Mouse (Mus musculus) forebrain, postnatal 0 days (tissue): ENCODE data around the gene Aco2. TPM values are rescaled to one million over a fixed set of nuclear protein-coding genes. Genes with fewer than 3 reads are reported as not detected.

Source experiments
- ATAC-seq: fragments of 200-750 bp; cut with Nextera tagmentation; 2 replicates; pipeline ENCODE4 v1.8.0; 2017; ENCODE audit warnings: mild to moderate bottlenecking, moderate library complexity
- DNase-seq: peaks from one replicate; pipeline ENCODE4 v3.0.0-alpha.2; 2015
- H3K27ac ChIP-seq: fragments of 300-500 bp; sonication (generic); 2 replicates; pipeline ENCODE4 v1.5.1; 2014; ENCODE audit warnings: low read depth, mild to moderate bottlenecking, antibody characterized with exemption, low read length, moderate library complexity, mixed read lengths
- H3K27me3 ChIP-seq: fragments of 300-500 bp; sonication (generic); 2 replicates; pipeline ENCODE4 v1.6.1; 2014; ENCODE audit warnings: mild to moderate bottlenecking, low read length, mixed read lengths; ENCODE audit not compliant: insufficient read depth
- H3K36me3 ChIP-seq: fragments of 300-500 bp; sonication (generic); 2 replicates; pipeline ENCODE4 v1.6.1; 2014; ENCODE audit warnings: mild to moderate bottlenecking, moderate library complexity; ENCODE audit not compliant: insufficient read depth
- H3K4me1 ChIP-seq: fragments of 300-500 bp; sonication (generic); 2 replicates; pipeline ENCODE4 v1.6.1; 2014; ENCODE audit warnings: antibody characterized with exemption; ENCODE audit not compliant: insufficient read depth
- H3K4me2 ChIP-seq: fragments of 300-500 bp; sonication (generic); 2 replicates; pipeline ENCODE4 v1.6.1; 2014; ENCODE audit warnings: low read depth, mild to moderate bottlenecking, moderate library complexity
- H3K4me3 ChIP-seq: fragments of 300-500 bp; sonication (generic); 2 replicates; pipeline ENCODE4 v1.5.1; 2014; ENCODE audit warnings: low read depth, low read length, mixed read lengths
- H3K9ac ChIP-seq: fragments of 300-500 bp; sonication (generic); 2 replicates; pipeline ENCODE4 v1.6.1; 2014; ENCODE audit warnings: mild to moderate bottlenecking
- H3K9me3 ChIP-seq: fragments of 300-500 bp; sonication (generic); 2 replicates; pipeline ENCODE4 v1.6.1; 2016; ENCODE audit warnings: low read length
- CTCF ChIP-seq: sonication (generic); IDR thresholded peaks from 2 replicates; pipeline ENCODE4 v1.5.1; 2016; ENCODE audit warnings: antibody characterized with exemption, control low read depth, low read depth
- WGBS: fragments of 180-500 bp; shearing (Covaris S2); extraction: QIAGEN DNeasy Blood & Tissue Kit; methylation state at CpG from one replicate; pipeline ENCODE4 v1.1.7; 2014; 5-methylcytosine and 5-hydroxymethylcytosine counted together
- polyA plus RNA-seq: library from polyadenylated mRNA; unstranded; fragments of >200 nt; fragmentation: Nextera tagmentation; extraction: Ambion mirVana; gene quantifications from 2 replicates; pipeline ENCODE4 v1.2.1, GENCODE M21; 2015
- total RNA-seq: library from RNA; depleted of rRNA; stranded (reverse); fragments of >200 nt; gene quantifications from 2 replicates; pipeline ENCODE4 v1.2.3, GENCODE M21; 2014; rRNA removed

Gene Aco2
- total and polyA plus RNA-seq, 2 experiments from 2014 or later, result 251 to 357 TPM

DNA sequence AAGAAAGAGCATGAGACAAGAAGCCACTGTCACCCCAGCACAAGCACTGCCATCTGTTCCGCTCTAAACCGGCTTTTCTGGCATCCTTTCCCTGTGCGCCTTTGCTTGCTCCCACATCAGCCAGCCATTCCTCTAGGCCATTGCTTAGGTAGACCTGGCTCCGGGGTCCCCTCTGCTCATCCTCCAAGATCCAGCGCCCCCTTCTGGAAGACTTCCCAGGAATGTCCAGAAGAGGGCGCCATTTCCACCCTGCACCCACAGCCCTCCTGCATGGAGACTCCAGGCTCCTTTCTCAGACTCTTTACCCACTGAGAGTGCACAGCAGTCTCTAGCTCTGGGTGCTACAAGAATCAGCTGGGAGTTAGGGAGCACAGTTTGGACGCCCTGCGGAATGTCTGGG lies 84.3 kb downstream of the Aco2 start:
- peak; percentile 67 for DNase-seq
- WGBS, result 51% methylated on average over 8 of the region's 8 CpGs
- peak; percentile 92 for TF ChIP-seq CTCF

DNA sequence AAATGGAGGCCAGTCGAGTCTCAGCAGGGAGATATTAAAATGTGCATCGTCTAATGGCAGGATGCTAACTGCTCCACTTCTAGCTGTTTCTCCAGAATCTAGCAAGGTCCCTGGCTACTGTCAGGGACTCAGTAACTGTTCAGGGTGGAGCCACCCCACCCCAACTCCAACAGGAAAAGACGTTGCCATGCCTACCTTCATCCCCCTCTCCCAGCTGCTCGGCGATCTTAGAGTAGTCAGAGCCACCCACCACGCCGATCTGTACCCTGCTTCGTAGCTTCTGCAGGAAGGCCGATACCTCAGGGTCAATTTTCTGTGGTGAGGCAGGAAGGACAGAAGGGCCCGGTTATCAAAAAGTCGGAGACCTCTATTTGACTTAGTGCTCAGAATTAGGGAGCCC lies 85.5 kb downstream of the Aco2 start:
- no peaks in the 10 kb centered on the region for H3K27me3 ChIP-seq
- no peak overlapping the region for H3K9ac ChIP-seq
- no peak overlapping the region for H3K4me3 ChIP-seq
- H3K27ac ChIP-seq, result no peak overlapping the region
- H3K9me3 ChIP-seq, result no peaks in the 10 kb centered on the region
- DNase-seq, result no peak
- no peak for TF ChIP-seq CTCF
- H3K36me3 ChIP-seq, result peaks cover 27% of the 10 kb centered on the region
- 85% methylated on average over 11 of the region's 11 CpGs for WGBS
- ATAC-seq, result no peak
- 0 out of 2 replicates have a peak, but pooled peaks cover 6% of the 10 kb centered on the region for H3K4me1 ChIP-seq
- no peak overlapping the region for H3K4me2 ChIP-seq

More for the DNA sequence above, 84.3 kb downstream of the Aco2 start:
- Histone ChIP-seq H3K4me2 (no peak overlapping the region), H3K27ac (no peak overlapping the region), H3K9ac (no peak overlapping the region), H3K36me3 (peaks cover 38% of the 10 kb centered on the region), H3K4me1 (0 out of 2 replicates have a peak, but pooled peaks cover 6% of the 10 kb centered on the region), H3K4me3 (no peak overlapping the region), H3K27me3 (no peaks in the 10 kb centered on the region), H3K9me3 (no peaks in the 10 kb centered on the region)
- no peak for ATAC-seq

DNA sequence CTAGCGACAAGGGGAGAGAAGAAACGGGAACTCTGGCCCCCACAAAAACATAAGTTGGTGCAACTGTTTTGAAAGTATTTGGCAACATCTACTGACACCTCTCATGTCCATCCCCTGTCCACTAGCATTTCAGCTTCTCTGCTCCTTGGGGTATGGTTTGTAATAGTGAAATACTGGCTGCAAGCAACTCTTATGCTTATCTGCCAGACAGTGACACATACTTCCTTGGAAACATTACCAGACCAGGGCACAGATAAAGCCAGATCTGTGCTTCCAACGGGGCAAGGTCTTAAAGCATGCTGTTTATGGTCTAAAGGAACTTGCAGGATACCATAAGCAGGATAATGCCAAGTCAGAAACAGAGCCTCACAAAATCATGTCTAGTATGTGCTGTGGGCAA lies 86.8 kb downstream of the Aco2 start:
- Histone ChIP-seq H3K9ac (no peak overlapping the region), H3K27me3 (no peaks in the 10 kb centered on the region), H3K27ac (no peak overlapping the region), H3K4me1 (0 out of 2 replicates have a peak, but pooled peaks cover 6% of the 10 kb centered on the region), H3K4me3 (no peak overlapping the region), H3K36me3 (peaks cover 20% of the 10 kb centered on the region), H3K9me3 (no peaks in the 10 kb centered on the region), H3K4me2 (no peak overlapping the region)
- WGBS, result 88% methylated on average over 3 of the region's 3 CpGs
- ATAC-seq (no peak), DNase-seq (no peak)
- no peak for TF ChIP-seq CTCF

DNA sequence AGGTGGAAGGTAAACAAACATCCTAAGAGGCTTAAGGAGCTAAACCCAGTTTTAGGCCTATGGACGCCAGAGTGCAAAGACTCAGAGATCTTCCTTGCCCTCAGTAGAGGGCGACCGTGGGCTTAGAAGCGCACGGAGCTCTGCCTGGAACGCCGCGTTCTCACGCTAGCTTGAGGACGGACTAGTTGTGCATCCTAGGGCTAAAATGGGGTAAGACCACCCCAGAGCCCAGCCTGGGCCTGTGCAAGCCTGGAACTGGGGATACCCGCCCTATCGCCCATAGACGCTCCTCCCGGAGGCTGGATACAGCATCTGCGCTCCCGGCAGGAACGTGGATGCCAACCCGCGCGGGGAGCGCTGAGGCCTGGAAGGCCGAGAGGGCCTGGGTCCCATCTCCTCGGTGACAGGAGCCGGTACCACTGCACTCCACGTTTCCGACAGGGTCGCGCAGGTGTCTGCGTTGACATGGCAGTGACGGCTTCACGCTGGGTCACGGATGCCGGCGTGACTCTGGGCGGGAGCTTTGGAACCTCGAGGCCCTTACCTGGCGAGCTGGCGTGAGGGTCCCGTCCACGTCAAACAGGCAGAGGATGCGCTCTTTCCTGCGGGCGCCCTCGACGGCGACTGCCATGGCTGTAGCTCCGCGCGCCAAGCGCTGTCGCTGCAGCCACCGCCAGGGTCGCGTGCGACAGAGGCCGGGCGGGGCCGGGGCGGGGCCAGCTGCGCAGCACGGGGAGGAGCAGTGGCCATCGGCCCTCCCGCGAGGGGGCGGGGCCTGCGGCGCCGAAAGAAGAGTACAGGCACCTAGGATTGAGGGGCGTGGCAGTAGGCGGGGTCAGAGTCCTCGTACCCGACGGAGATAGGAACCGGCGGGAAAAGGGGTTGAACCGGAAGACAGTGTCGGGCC lies 88.3 kb downstream of the Aco2 start, which contains the start of gene Pmm1:
TSS of gene Pmm1 (minus strand) at position 760 of the 907 bp plus-strand sequence.
- H3K27me3 ChIP-seq, result no peaks in the 10 kb centered on the region
- ATAC-seq, result peak; percentile 97
- peak; percentile 79 for TF ChIP-seq CTCF
- peak within 1 kb of the TSS; percentile 89 for H3K27ac ChIP-seq
- WGBS, result 2% methylated on average over 72 of the region's 77 CpGs
- H3K9ac ChIP-seq, result peak within 1 kb of the TSS; percentile 73
- H3K4me3 ChIP-seq, result peak within 1 kb of the TSS; percentile 53
- peak within 1 kb of the TSS; percentile 78 for H3K4me2 ChIP-seq
- DNase-seq, result peak; percentile 97
- no peaks in the 10 kb centered on the region for H3K9me3 ChIP-seq
- H3K36me3 ChIP-seq, result peaks cover 5% of the 10 kb centered on the region
- H3K4me1 ChIP-seq, result 0 out of 2 replicates have a peak, but pooled peaks cover 6% of the 10 kb centered on the region

DNA sequence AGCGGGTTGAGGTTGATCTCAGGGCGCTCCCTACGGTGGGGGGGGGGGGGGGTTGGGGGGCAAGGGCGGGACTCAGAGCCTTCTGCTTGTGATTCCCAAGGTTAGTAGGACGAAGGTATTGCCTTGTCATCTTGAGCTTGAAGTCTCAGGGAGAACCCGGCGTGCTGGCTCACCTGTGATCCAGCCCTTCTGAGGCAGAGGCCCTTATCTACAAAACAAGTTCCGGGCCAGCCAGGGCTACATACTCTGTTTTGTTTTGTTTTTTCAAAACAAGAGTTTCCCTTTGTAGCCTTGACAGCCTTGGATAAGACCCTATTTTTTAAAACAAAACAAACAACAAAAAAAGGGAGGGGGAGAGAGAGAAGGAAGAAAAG lies 89.0 kb downstream of the Aco2 start:
- Histone ChIP-seq H3K4me2 (peak overlapping the region; percentile 78), H3K27ac (peak overlapping the region; percentile 89), H3K36me3 (no peaks in the 10 kb centered on the region; the same call in 1 of the 2 replicates), H3K9me3 (no peaks in the 10 kb centered on the region), H3K9ac (peak overlapping the region; percentile 73), H3K4me1 (0 out of 2 replicates have a peak, but pooled peaks cover 6% of the 10 kb centered on the region), H3K4me3 (peak overlapping the region; percentile 53), H3K27me3 (no peaks in the 10 kb centered on the region)
- no peak for TF ChIP-seq CTCF
- peak; percentile 5 for ATAC-seq
- DNase-seq, result no peak
- 5% methylated on average over 6 of the region's 8 CpGs for WGBS

DNA sequence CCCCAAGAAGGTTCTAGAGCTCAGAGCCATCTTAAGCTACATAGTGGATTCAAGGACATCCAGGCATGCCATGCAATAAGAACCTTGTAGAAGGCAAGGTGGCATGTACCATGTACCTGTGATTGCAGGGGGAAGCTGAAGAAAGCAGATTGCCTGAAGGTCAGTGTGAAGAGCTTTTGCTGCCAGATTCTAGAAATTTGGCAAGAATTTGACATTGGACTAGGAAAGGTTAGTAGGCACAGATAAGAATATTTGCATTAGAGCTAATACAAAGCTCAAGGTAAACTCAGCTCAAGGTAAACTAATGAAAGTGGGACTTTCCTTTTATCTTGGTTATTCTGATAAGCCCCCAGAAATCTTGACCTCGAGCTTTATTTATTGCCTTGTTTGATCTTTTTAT lies 92.2 kb downstream of the Aco2 start:
- no peaks in the 10 kb centered on the region for H3K9me3 ChIP-seq
- H3K27me3 ChIP-seq, result no peaks in the 10 kb centered on the region
- DNase-seq (no peak), ATAC-seq (no peak)
- H3K4me3 ChIP-seq, result no peak overlapping the region
- no peak overlapping the region for H3K27ac ChIP-seq
- H3K36me3 ChIP-seq, result no peaks in the 10 kb centered on the region
- TF ChIP-seq CTCF, result no peak
- 0 out of 2 replicates have a peak, but pooled peaks cover 4% of the 10 kb centered on the region for H3K4me1 ChIP-seq
- H3K9ac ChIP-seq, result no peak overlapping the region
- 67% methylated on average over 1 of the region's 1 CpGs for WGBS
- no peak overlapping the region for H3K4me2 ChIP-seq

Other genes with a start within 250 kb of the Aco2 start
- 28.5 and 30.9 TPM in 2 replicates for gene L3mbtl2, start 208.4 kb upstream of the Aco2 start, total RNA-seq
- gene L3mbtl2, start 208.4 kb upstream of the Aco2 start, polyA plus RNA-seq, result 24.3 and 28.5 TPM in 2 replicates
- 31.9 and 35.3 TPM in 2 replicates for gene Chadl, start 175.0 kb upstream of the Aco2 start, total RNA-seq
- gene Chadl, start 175.0 kb upstream of the Aco2 start, polyA plus RNA-seq, result 49.2 and 52.8 TPM in 2 replicates
- gene Zc3h7b, start 127.3 kb upstream of the Aco2 start, total RNA-seq, result 121 and 131 TPM in 2 replicates
- gene Zc3h7b, start 127.3 kb upstream of the Aco2 start, polyA plus RNA-seq, result 38.6 and 41.3 TPM in 2 replicates
- 146 and 163 TPM in 2 replicates for gene Rangap1, start 126.8 kb upstream of the Aco2 start, total RNA-seq
- gene Rangap1, start 126.8 kb upstream of the Aco2 start, polyA plus RNA-seq, result 107 and 133 TPM in 2 replicates
- 60.2 and 71.8 TPM in 2 replicates for gene Tef, start 69.9 kb upstream of the Aco2 start, total RNA-seq
- 21.9 and 27.8 TPM in 2 replicates for gene Tef, start 69.9 kb upstream of the Aco2 start, polyA plus RNA-seq
- 9.2 and 13.0 TPM in 2 replicates for gene Tob2, start 13.5 kb upstream of the Aco2 start, total RNA-seq
- 11.4 TPM in 2 replicates for gene Tob2, start 13.5 kb upstream of the Aco2 start, polyA plus RNA-seq
- gene Phf5a, start 398 bp upstream of the Aco2 start, total RNA-seq, result 41.5 and 48.5 TPM in 2 replicates
- 107 and 112 TPM in 2 replicates for gene Phf5a, start 398 bp upstream of the Aco2 start, polyA plus RNA-seq
- 52.8 and 62.5 TPM in 2 replicates for gene Polr3h, start 53.9 kb downstream of the Aco2 start, total RNA-seq
- 105 and 113 TPM in 2 replicates for gene Polr3h, start 53.9 kb downstream of the Aco2 start, polyA plus RNA-seq
- 88.9 and 118 TPM in 2 replicates for gene Csdc2, start 64.5 kb downstream of the Aco2 start, total RNA-seq
- gene Csdc2, start 64.5 kb downstream of the Aco2 start, polyA plus RNA-seq, result 178 and 273 TPM in 2 replicates
- 162 and 181 TPM in 2 replicates for gene Pmm1, start 88.6 kb downstream of the Aco2 start, total RNA-seq
- 132 and 140 TPM in 2 replicates for gene Pmm1, start 88.6 kb downstream of the Aco2 start, polyA plus RNA-seq
- not detected in 2 replicates for gene 1700029P11Rik, start 108.2 kb downstream of the Aco2 start, total RNA-seq
- gene 1700029P11Rik, start 108.2 kb downstream of the Aco2 start, polyA plus RNA-seq, result not detected in 2 replicates
- 28.4 and 34.8 TPM in 2 replicates for gene Xrcc6, start 115.5 kb downstream of the Aco2 start, total RNA-seq
- gene Xrcc6, start 115.5 kb downstream of the Aco2 start, polyA plus RNA-seq, result 25.6 and 29.5 TPM in 2 replicates
- gene Desi1, start 161.6 kb downstream of the Aco2 start, total RNA-seq, result 17.5 and 21.2 TPM in 2 replicates
- 31.8 and 40.1 TPM in 2 replicates for gene Desi1, start 161.6 kb downstream of the Aco2 start, polyA plus RNA-seq
- 155 and 174 TPM in 2 replicates for gene Snu13, start 175.3 kb downstream of the Aco2 start, total RNA-seq
- 283 and 337 TPM in 2 replicates for gene Snu13, start 175.3 kb downstream of the Aco2 start, polyA plus RNA-seq
- gene 4930407I10Rik, start 186.8 kb downstream of the Aco2 start, total RNA-seq, result not detected in 2 replicates
- gene 4930407I10Rik, start 186.8 kb downstream of the Aco2 start, polyA plus RNA-seq, result not detected in 2 replicates
- 0.10 TPM in 1 of 2 replicates, not detected in the other for gene Mei1, start 197.7 kb downstream of the Aco2 start, total RNA-seq
- gene Mei1, start 197.7 kb downstream of the Aco2 start, polyA plus RNA-seq, result 0.10 and 0.11 TPM in 2 replicates